Mouse (Mus musculus): ENCODE measurements around the gene Pfkfb3. TPM values are rescaled to one million over a fixed set of nuclear protein-coding genes. Genes with fewer than 3 reads are reported as not detected.

The Pfkfb3 gene
- polyA plus RNA-seq, 1 experiment from 2014 or later: 30.0 TPM

- DNase-seq: peak; percentile 32
- Histone ChIP-seq H3K27me3 (ENCODE audit: insufficient read depth, low read length) (no peaks in the 10 kb centered on the region), H3K4me3 (ENCODE audit: low read depth, low read length) (no peak overlapping the region), H3K4me2 (no peak overlapping the region), H3K9ac (no peak overlapping the region), H3K36me3 (ENCODE audit: insufficient read depth) (no peaks in the 10 kb centered on the region), H3K27ac (ENCODE audit: low read depth) (no peak overlapping the region), H3K4me1 (ENCODE audit: insufficient read depth) (no peaks in the 10 kb centered on the region; the same call in 1 of the 2 replicates), H3K9me3 (ENCODE audit: low read depth, low read length) (no peaks in the 10 kb centered on the region)
- WGBS: 61% methylated on average over 6 of the region's 6 CpGs
- ATAC-seq (ENCODE audit: insufficient read depth): no peak
- no peak for TF ChIP-seq CTCF (IDR thresholded peaks at IDR 0.05; ENCODE audit: low read depth)
These were observed 23.8 kb downstream of the Pfkfb3 start for GRCm38 (mm10) chr2:11530101-11530500.

- TF ChIP-seq CTCF (IDR thresholded peaks at IDR 0.05; ENCODE audit: low read depth): no peak
- no peak for DNase-seq
- no peak overlapping the region for H3K4me3 ChIP-seq (ENCODE audit: low read depth, low read length)
- 71% methylated on average over 5 of the region's 5 CpGs for WGBS
- no peak overlapping the region for H3K9ac ChIP-seq
- no peaks in the 10 kb centered on the region for H3K27me3 ChIP-seq (ENCODE audit: insufficient read depth, low read length)
- H3K4me2 ChIP-seq: no peak overlapping the region
- H3K9me3 ChIP-seq (ENCODE audit: low read depth, low read length): no peaks in the 10 kb centered on the region
- ATAC-seq (ENCODE audit: insufficient read depth): no peak
- no peaks in the 10 kb centered on the region for H3K4me1 ChIP-seq (ENCODE audit: insufficient read depth)
- no peaks in the 10 kb centered on the region for H3K36me3 ChIP-seq (ENCODE audit: insufficient read depth)
- H3K27ac ChIP-seq (ENCODE audit: low read depth): no peak overlapping the region
These were observed 27.8 kb downstream of the Pfkfb3 start for GRCm38 (mm10) chr2:11526063-11526462.

- Histone ChIP-seq H3K27ac (ENCODE audit: low read depth) (no peak overlapping the region), H3K36me3 (ENCODE audit: insufficient read depth) (no peaks in the 10 kb centered on the region), H3K4me1 (ENCODE audit: insufficient read depth) (no peaks in the 10 kb centered on the region), H3K27me3 (ENCODE audit: insufficient read depth, low read length) (no peaks in the 10 kb centered on the region), H3K9ac (no peak overlapping the region), H3K9me3 (ENCODE audit: low read depth, low read length) (no peaks in the 10 kb centered on the region), H3K4me2 (no peak overlapping the region), H3K4me3 (ENCODE audit: low read depth, low read length) (no peak overlapping the region)
- no peak for TF ChIP-seq CTCF (IDR thresholded peaks at IDR 0.05; ENCODE audit: low read depth)
- DNase-seq (no peak), ATAC-seq (ENCODE audit: insufficient read depth) (no peak)
- 70% methylated on average over 6 of the region's 6 CpGs for WGBS
These were observed 29.1 kb downstream of the Pfkfb3 start for GRCm38 (mm10) chr2:11524736-11525135.

- DNase-seq (no peak), ATAC-seq (ENCODE audit: insufficient read depth) (no peak)
- 89% methylated on average over 7 of the region's 7 CpGs for WGBS
- Histone ChIP-seq H3K27ac (ENCODE audit: low read depth) (no peak overlapping the region), H3K4me2 (no peak overlapping the region), H3K4me1 (ENCODE audit: insufficient read depth) (no peaks in the 10 kb centered on the region), H3K9ac (no peak overlapping the region), H3K9me3 (ENCODE audit: low read depth, low read length) (no peaks in the 10 kb centered on the region), H3K27me3 (ENCODE audit: insufficient read depth, low read length) (no peaks in the 10 kb centered on the region), H3K4me3 (ENCODE audit: low read depth, low read length) (no peak overlapping the region), H3K36me3 (ENCODE audit: insufficient read depth) (no peaks in the 10 kb centered on the region)
- TF ChIP-seq CTCF (IDR thresholded peaks at IDR 0.05; ENCODE audit: low read depth): no peak
These were observed 32.1 kb downstream of the Pfkfb3 start for GRCm38 (mm10) chr2:11521758-11522157.

- Histone ChIP-seq H3K36me3 (ENCODE audit: insufficient read depth) (no peaks in the 10 kb centered on the region), H3K9ac (no peak overlapping the region), H3K27ac (ENCODE audit: low read depth) (no peak overlapping the region), H3K27me3 (ENCODE audit: insufficient read depth, low read length) (no peaks in the 10 kb centered on the region), H3K4me1 (ENCODE audit: insufficient read depth) (no peaks in the 10 kb centered on the region), H3K9me3 (ENCODE audit: low read depth, low read length) (no peaks in the 10 kb centered on the region), H3K4me2 (no peak overlapping the region), H3K4me3 (ENCODE audit: low read depth, low read length) (no peak overlapping the region)
- WGBS: 55% methylated on average over 9 of the region's 9 CpGs
- TF ChIP-seq CTCF (IDR thresholded peaks at IDR 0.05; ENCODE audit: low read depth): no peak
- ATAC-seq (ENCODE audit: insufficient read depth): no peak
- DNase-seq: no peak
These were observed 33.1 kb downstream of the Pfkfb3 start for GRCm38 (mm10) chr2:11520786-11521185.

GRCm38 (mm10) chr2:11515828-11516227, 38.0 kb downstream of the Pfkfb3 start:
- WGBS: 77% methylated on average over 3 of the region's 3 CpGs

GRCm38 (mm10) chr2:11513057-11513967, 40.6 kb downstream of the Pfkfb3 start:
- H3K4me1 ChIP-seq (ENCODE audit: insufficient read depth): no peaks in the 10 kb centered on the region
- no peak overlapping the region for H3K9ac ChIP-seq
- no peaks in the 10 kb centered on the region for H3K27me3 ChIP-seq (ENCODE audit: insufficient read depth, low read length)
- H3K4me3 ChIP-seq (ENCODE audit: low read depth, low read length): no peak overlapping the region
- H3K4me2 ChIP-seq: 0 out of 2 replicates have a peak overlapping the region, but pooled peaks have one; percentile 7
- peak overlapping the region; percentile 58; the same call in 1 of the 2 replicates for H3K27ac ChIP-seq (ENCODE audit: low read depth)
- no peaks in the 10 kb centered on the region for H3K36me3 ChIP-seq (ENCODE audit: insufficient read depth)
- no peak; the same call in 1 of the 2 replicates for TF ChIP-seq CTCF (IDR thresholded peaks at IDR 0.05; ENCODE audit: low read depth)
- DNase-seq: peak; percentile 83
- peak; percentile 79 for ATAC-seq (ENCODE audit: insufficient read depth)
- no peaks in the 10 kb centered on the region for H3K9me3 ChIP-seq (ENCODE audit: low read depth, low read length)
- 48% methylated on average over 18 of the region's 18 CpGs for WGBS

More at GRCm38 (mm10) chr2:11515828-11516227, 38.0 kb downstream of the Pfkfb3 start:
- H3K4me3 ChIP-seq (ENCODE audit: low read depth, low read length): no peak overlapping the region
- ATAC-seq (ENCODE audit: insufficient read depth) (no peak), DNase-seq (no peak)
- no peaks in the 10 kb centered on the region for H3K9me3 ChIP-seq (ENCODE audit: low read depth, low read length)
- no peak overlapping the region for H3K27ac ChIP-seq (ENCODE audit: low read depth)
- H3K4me1 ChIP-seq (ENCODE audit: insufficient read depth): no peaks in the 10 kb centered on the region
- no peak overlapping the region for H3K9ac ChIP-seq
- H3K27me3 ChIP-seq (ENCODE audit: insufficient read depth, low read length): no peaks in the 10 kb centered on the region
- no peaks in the 10 kb centered on the region for H3K36me3 ChIP-seq (ENCODE audit: insufficient read depth)
- H3K4me2 ChIP-seq: no peak overlapping the region
- no peak for TF ChIP-seq CTCF (IDR thresholded peaks at IDR 0.05; ENCODE audit: low read depth)

Data from lung, embryonic 14.5 days (tissue).